Mouse (Mus musculus) retina, adult 2 months (tissue): ENCODE measurements at regions not wholly inside any gene's neighbourhood (a gene's known extent, or its start where the extent isn't known, plus 50 kb on each side); places are given as distances from the start of the nearest gene placed in this dataset.
"Not testable (repeated sequence)": the region's sequence is repeated elsewhere in the genome, so short reads cannot be mapped to it uniquely, and the experiment has no call there.

Experiments used
- DNase-seq: peaks from one replicate; pipeline ENCODE4 v3.0.0-alpha.2; 2012; ENCODE audit warnings: low read depth, low spot score

DNA sequence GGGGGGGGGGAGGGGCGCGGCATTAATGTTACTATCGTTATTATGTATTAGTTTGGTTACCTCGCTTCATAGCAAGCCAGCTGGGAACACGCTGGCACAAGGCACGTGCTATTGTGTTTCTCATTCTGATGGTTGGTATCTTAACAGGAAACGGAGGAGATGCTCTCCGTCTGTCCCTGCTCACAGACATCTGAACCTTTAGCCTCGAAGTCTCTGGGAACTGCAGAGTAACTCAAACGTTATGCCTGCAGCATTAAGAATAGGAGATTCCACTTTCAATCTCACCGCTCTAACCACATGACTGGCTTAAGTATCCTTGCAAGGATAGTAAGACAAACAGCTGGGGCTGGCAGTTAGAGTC, 80.0 kb downstream of the Nfkbiz start:
- no peak for DNase-seq

DNA sequence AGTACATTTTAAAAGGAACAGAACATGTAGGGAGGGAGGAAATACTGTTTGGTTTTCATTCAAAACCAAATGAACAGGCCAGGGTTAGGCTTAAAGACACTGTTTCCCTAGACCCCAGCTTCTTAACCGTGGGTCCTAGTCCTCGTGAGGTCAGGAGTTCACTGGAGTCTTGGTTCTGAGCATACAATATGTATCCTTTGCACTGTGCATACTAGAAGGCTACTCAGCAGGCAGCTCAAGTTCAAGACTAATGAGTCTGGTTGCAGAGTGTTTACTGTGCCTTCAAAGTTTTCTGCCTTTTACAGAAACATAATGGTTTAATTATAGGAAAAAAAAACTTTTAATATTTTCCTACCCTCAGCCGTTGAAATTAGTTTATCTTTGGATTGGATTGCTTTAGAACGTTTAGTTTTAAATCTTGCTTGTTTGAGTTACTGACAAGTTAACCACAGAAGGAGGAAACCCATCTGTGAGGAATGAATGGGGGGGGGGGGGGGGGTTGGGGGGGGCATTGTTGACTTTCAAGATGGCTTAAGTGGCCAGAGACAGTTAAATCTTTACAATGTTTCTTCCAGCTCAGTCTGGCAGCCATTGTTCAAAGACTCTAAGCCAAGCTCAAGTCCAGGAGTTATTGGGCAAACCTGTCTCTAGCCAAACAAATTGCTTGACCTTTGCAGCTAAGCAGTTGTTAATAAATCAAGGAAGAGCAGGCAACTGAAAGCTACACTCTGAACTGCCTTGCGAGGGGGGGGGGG, 80.6 kb downstream of the Nfkbiz start:
- no peak for DNase-seq

DNA sequence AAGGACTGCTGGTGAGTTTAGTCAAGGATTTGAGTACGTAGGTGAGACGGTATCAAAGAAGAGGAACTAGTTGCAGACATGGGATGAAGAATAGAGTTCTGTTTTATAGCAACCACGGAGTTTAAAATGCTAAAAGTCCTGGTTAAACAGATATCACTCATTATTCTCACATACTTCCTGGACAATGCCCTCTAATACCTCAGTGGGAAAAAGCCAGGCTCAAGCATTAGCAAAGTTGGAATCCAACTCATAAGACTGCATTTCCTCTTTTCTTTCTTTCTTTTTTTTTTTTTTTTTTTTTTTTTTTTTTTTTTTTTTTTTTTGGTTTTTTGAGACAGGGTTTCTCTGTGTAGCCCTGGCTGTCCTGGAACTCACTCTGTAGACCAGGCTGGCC, 81.3 kb downstream of the Nfkbiz start:
- DNase-seq: not testable (repeated sequence)

DNA sequence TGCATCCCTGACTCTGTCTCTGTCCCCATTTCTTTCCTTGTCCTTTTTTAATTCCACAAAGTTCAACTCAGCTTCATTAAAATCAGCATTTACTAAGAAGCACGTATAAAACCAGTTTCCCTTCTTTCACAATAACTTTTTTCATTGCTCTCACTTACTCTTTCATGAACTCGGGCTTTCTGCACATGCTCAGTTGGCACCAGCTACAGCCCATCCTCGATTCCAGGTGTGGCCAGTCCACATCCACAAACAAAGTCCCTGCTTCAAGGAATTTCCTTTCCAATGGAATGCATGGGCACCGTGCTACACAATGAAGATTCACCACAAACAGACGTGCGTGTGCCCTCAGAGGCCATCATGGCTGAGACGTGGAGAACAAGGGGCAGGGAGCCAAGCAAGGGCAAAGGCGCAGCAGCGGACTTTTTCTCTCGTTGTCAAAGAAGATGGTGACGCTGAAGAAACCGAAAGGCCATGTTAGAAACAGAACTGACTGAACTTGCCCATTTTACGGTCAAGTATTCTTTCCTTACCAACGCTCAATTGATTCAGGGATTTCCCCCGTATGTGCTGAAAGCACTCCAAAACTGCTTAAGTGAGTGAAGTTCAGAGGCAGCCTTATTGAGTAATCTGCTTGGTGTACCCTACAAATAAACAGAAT, 81.8 kb downstream of the Nfkbiz start:
- no peak for DNase-seq

DNA sequence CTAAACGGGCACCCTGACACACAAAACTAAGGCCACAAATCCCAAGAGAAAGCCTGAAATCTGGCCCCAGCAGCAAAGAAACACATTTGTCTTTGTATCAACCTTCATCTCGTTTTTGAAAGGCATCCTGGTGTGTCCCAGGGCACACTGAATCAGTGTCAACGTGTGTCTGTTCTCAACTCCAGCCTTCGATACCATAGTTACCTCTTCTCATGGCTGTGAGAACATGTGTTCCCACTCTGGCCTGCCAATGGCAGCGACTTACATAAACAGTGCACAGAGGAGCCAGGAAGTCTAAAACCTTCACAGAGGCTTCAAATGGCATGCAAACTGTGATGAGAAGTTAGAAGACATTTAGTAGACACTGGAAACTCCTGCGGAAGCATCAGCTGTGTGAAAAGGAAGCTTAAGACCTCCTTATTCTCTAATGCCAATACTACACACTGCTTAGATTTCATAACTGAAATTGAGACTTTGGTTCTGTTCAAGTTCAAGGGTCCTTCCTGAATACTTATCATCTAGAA, 83.3 kb downstream of the Nfkbiz start:
- no peak for DNase-seq

DNA sequence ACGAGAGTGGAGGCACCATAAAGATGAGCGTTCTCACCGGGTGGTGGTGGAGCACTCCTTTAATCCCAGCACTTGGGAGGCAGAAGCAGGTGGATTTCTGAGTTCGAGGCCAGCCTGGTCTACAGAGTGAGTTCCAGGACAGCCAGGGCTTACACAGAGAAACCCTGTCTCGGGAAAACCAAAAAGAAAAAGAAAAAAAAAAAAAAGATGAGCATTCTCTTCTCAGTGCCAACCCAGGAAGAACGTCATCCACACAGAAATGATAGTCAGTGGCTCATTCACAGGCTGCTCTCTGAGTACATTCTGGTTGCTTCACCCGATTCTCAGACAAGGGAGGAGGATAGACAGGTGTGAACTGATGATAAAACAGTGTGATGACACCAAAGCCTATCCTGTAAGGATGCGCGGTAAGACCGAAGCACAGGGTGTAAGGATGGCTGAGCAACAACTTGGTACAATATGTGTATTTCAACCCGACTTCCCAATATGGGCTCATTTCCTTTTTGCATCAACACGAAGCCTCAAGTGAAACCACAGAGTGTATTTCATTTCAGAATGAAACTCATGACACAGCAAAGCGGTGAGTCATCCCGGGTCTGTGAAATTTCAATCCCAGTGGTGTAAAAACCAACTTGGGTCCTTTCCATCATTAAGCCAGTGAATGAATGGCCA, 84.5 kb downstream of the Nfkbiz start:
- no peak for DNase-seq

GRCm38 (mm10) chr16:55753380-55753779, 85.3 kb downstream of the Nfkbiz start:
- DNase-seq: no peak

- no peak for DNase-seq
Measured at GRCm38 (mm10) chr16:55747250-55747649, 91.4 kb downstream of the Nfkbiz start.

- no peak for DNase-seq
Measured at GRCm38 (mm10) chr16:55746159-55746558, 92.5 kb downstream of the Nfkbiz start.

- no peak for DNase-seq
Measured at GRCm38 (mm10) chr16:55745094-55745493, 93.6 kb downstream of the Nfkbiz start.

DNA sequence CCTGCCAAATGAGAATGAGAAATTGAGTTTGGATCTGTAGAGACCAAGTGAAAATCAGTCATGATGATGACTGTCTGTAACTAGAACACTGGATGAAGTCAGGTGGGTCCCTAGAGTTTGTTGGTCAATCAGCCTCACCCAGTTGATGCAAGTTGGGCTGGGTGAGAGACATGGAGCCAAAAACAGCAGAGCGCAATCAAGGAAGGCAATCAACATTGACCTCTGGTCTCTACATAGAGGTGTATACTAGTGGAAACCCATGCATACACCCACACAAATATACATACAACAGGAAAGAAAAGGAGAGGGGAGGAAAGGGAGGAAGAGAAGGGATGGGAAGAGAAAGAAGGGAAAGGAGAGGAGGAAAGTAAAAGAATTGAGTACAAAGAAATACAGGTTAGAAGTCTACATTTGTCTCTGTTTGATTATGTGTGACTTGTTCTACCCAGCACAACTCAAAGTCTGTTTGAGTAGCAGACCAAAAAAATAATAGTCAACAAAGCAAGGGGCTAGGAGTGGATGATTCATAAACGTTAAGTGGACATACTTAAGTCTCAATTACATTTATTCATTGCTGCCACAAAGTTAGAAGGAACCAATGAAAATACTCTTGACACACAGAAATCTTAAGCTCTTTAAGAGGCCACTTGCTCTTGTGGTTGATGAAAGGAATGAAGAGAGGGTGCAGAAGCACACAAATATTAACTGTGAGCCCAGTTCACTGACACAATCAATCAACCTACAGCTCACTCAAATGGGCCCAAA, 97.4 kb downstream of the Nfkbiz start:
- DNase-seq: no peak

DNA sequence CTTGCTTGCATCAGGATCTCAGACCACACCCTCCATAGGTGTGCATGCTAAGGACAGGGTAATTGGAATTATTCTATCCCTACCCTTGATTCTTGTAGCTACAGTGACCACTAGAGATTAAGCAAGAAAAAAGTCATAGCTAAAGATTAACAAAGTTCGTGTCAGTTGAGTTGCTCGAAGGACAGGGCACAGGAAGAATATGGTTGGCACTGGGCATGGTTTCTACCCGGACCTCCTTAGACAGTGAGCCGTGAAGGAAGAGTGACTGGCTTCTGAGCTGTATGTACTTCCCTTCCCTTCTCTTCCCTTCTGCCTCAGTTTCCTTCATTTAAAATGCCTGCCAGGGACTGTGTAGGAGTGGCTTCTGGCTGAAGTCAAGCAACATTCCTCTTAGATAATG, 100.0 kb downstream of the Nfkbiz start:
- DNase-seq: no peak

GRCm38 (mm10) chr16:55735476-55735968, 103.2 kb downstream of the Nfkbiz start:
- no peak for DNase-seq

GRCm38 (mm10) chr16:55734301-55734700, 104.4 kb downstream of the Nfkbiz start:
- DNase-seq: no peak

- DNase-seq: no peak
Measured at GRCm38 (mm10) chr16:55733751-55734150, 104.9 kb downstream of the Nfkbiz start.

- DNase-seq: no peak
Measured at GRCm38 (mm10) chr16:55731003-55731402, 107.7 kb downstream of the Nfkbiz start.

- DNase-seq: no peak
Measured at GRCm38 (mm10) chr16:55726538-55726937, 112.2 kb downstream of the Nfkbiz start.

DNA sequence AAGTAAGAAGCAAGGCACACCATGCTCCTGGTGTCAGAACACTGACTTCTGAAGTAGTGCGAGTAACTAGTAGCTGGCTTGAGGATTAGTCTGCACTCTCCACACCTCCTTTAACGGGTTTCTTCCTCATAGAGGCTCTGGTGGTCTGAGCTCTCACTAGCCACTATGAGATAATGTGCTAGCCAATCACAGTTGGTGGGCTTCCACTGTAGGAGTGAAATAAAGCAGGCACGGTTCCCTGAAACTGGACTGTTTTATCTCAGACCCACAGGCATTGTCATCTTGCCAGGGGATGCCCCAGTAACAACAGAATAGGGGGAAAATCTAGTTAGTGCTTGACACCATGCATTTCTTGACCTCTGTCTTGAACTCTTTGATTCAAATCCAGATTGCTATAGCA, 118.3 kb downstream of the Nfkbiz start:
- DNase-seq: no peak

GRCm38 (mm10) chr16:55710017-55710416, 128.7 kb downstream of the Nfkbiz start:
- DNase-seq: no peak

- DNase-seq: no peak
Measured at GRCm38 (mm10) chr16:55706502-55706901, 132.2 kb downstream of the Nfkbiz start.

- DNase-seq: no peak
Measured at GRCm38 (mm10) chr16:55698489-55698892, 140.2 kb downstream of the Nfkbiz start.

DNA sequence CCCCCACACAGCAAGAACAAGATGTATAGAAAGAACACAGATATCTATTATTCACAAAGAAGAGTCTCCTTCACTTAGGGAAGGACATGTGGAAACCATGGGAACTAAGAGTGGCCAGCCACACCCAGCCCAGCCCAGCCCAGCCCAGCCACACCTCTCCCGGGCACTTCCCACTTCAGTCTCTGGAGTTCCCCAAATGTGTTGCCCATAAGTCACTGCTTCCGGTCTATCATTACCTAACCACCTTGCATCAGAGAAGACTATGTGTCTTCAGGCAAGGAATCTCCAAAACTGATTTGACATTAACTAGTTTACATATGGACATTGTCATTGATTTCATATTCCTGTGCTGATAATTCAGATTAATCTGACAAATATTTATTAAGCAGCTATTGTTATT, 147.6 kb downstream of the Nfkbiz start:
- no peak for DNase-seq
